Mouse (Mus musculus): ENCODE measurements around the gene Ctdsp1.

Gene Ctdsp1

GRCm38 (mm10) chr1:74395290-74395689 is 4.0 kb downstream of the Ctdsp1 start:
- in situ Hi-C loops (cut with MboI, MseI), result loop anchor here (25.0 kb wide), 1 partner anchor 458 kb away; no protein-coding TSS in a partner anchor

GRCm38 (mm10) chr1:74396456-74397222 is 5.3 kb downstream of the Ctdsp1 start:
- in situ Hi-C loops (cut with MboI, MseI), result loop anchor here (25.0 kb wide), 1 partner anchor 459 kb away; no protein-coding TSS in a partner anchor

- in situ Hi-C loops (cut with MboI, MseI), result loop anchor here (25.0 kb wide), 1 partner anchor 460 kb away; no protein-coding TSS in a partner anchor
Measured at GRCm38 (mm10) chr1:74397268-74397918, 6.1 kb downstream of the Ctdsp1 start.

GRCm38 (mm10) chr1:74397919-74398451 is 6.7 kb downstream of the Ctdsp1 start:
- in situ Hi-C loops (cut with MboI, MseI), result loop anchor here (25.0 kb wide), 1 partner anchor 461 kb away; no protein-coding TSS in a partner anchor

- in situ Hi-C loops (cut with MboI, MseI), result loop anchor here (10.0 kb wide), 1 partner anchor 1816 kb away; the partner anchor contains the start of gene Smarcal1
Measured at GRCm38 (mm10) chr1:74400531-74400930, 9.2 kb downstream of the Ctdsp1 start.

GRCm38 (mm10) chr1:74401015-74401702 is 9.8 kb downstream of the Ctdsp1 start:
- in situ Hi-C loops (cut with MboI, MseI), result loop anchor here (10.0 kb wide), 1 partner anchor 1816 kb away; the partner anchor contains the start of gene Smarcal1

GRCm38 (mm10) chr1:74404206-74404605 is 12.9 kb downstream of the Ctdsp1 start:
- in situ Hi-C loops (cut with MboI, MseI), result loop anchor here (10.0 kb wide), 1 partner anchor 1819 kb away; the partner anchor contains the start of gene Smarcal1

GRCm38 (mm10) chr1:74408589-74409504 is 17.5 kb downstream of the Ctdsp1 start, which contains the start of gene Vil1:
TSS of gene Vil1 (plus strand) at chr1:74409376.
- in situ Hi-C loops (cut with MboI, MseI), result loop anchor here (10.0 kb wide), 1 partner anchor 1824 kb away; the partner anchor contains the start of gene Smarcal1

GRCm38 (mm10) chr1:74411753-74412325 is 20.5 kb downstream of the Ctdsp1 start:
- in situ Hi-C loops (cut with MboI, MseI), result loop anchor here (10.0 kb wide), 2 partner anchors 63 to 613 kb away; no protein-coding TSS in a partner anchor

GRCm38 (mm10) chr1:74412711-74413110 is 21.4 kb downstream of the Ctdsp1 start:
- in situ Hi-C loops (cut with MboI, MseI), result loop anchor here (10.0 kb wide), 2 partner anchors 62 to 612 kb away; no protein-coding TSS in a partner anchor

GRCm38 (mm10) chr1:74415143-74415542 is 23.8 kb downstream of the Ctdsp1 start:
- in situ Hi-C loops (cut with MboI, MseI), result loop anchor here (10.0 kb wide), 2 partner anchors 60 to 610 kb away; no protein-coding TSS in a partner anchor

GRCm38 (mm10) chr1:74418747-74419439 is 27.6 kb downstream of the Ctdsp1 start:
- in situ Hi-C loops (cut with MboI, MseI), result loop anchor here (10.0 kb wide), 2 partner anchors 56 to 606 kb away; no protein-coding TSS in a partner anchor

GRCm38 (mm10) chr1:74419440-74419794 is 28.1 kb downstream of the Ctdsp1 start:
- in situ Hi-C loops (cut with MboI, MseI), result loop anchor here (10.0 kb wide), 2 partner anchors 55 to 605 kb away; no protein-coding TSS in a partner anchor

- in situ Hi-C loops (cut with MboI, MseI), result no loop called here
Measured at GRCm38 (mm10) chr1:74423147-74423546, 31.8 kb downstream of the Ctdsp1 start.

GRCm38 (mm10) chr1:74425845-74426244 is 34.5 kb downstream of the Ctdsp1 start:
- in situ Hi-C loops (cut with MboI, MseI), result no loop called here

- in situ Hi-C loops (cut with MboI, MseI), result no loop called here
Measured at GRCm38 (mm10) chr1:74433220-74433619, 41.9 kb downstream of the Ctdsp1 start.

GRCm38 (mm10) chr1:74434596-74434995 is 43.3 kb downstream of the Ctdsp1 start:
- in situ Hi-C loops (cut with MboI, MseI), result no loop called here

- in situ Hi-C loops (cut with MboI, MseI), result no loop called here
Measured at GRCm38 (mm10) chr1:74435563-74435962, 44.3 kb downstream of the Ctdsp1 start.
